Mouse (Mus musculus) cortical plate, adult 2 months (tissue): ENCODE results near the gene Kif13a. TPM values are rescaled to one million over a fixed set of nuclear protein-coding genes. Genes with fewer than 3 reads are reported as not detected.

Experiments used
- H3K27ac ChIP-seq: fragments of 200-500 bp; 2 replicates; pipeline ENCODE4 v1.5.1; 2012; ENCODE audit warnings: low read length, control low read depth, inconsistent platforms; ENCODE audit not compliant: insufficient read depth
- H3K4me1 ChIP-seq: fragments of 200-500 bp; 2 replicates; pipeline ENCODE4 v1.6.1; 2011; ENCODE audit warnings: low read length; ENCODE audit not compliant: control insufficient read depth, insufficient read depth
- H3K4me3 ChIP-seq: fragments of 200-500 bp; 2 replicates; pipeline ENCODE4 v1.5.1; 2011; ENCODE audit warnings: mild to moderate bottlenecking, low read length, control low read depth; ENCODE audit not compliant: insufficient read depth
- CTCF ChIP-seq: fragments of 200-500 bp; IDR thresholded peaks from 2 replicates; pipeline ENCODE4 v1.5.1; 2011; ENCODE audit warnings: mild to moderate bottlenecking, control low read depth, low read length; ENCODE audit not compliant: insufficient read depth; ENCODE audit errors: extremely low read depth
- POLR2A ChIP-seq: fragments of 200-500 bp; IDR thresholded peaks from 2 replicates; pipeline ENCODE4 v1.6.1; 2011; ENCODE audit warnings: mild to moderate bottlenecking, low read length, control low read depth; ENCODE audit not compliant: insufficient read depth; ENCODE audit errors: extremely low read depth
- polyA plus RNA-seq: library from polyadenylated mRNA; depleted of rRNA; stranded (reverse); fragments of >200 nt; gene quantifications from 2 replicates; pipeline ENCODE4 v1.2.3, GENCODE M21; 2012

The Kif13a gene
- polyA plus RNA-seq, 1 experiment = 16.0 TPM

GRCm38 (mm10) chr13:46884898-46885758, 44.5 kb downstream of the Kif13a start:
- no peak overlapping the region for H3K27ac ChIP-seq
- H3K4me1 ChIP-seq = 0 out of 2 replicates have a peak, but pooled peaks cover 2% of the 10 kb centered on the region
- H3K4me3 ChIP-seq = no peak overlapping the region
- no peak for TF ChIP-seq POLR2A
- TF ChIP-seq CTCF = no peak

GRCm38 (mm10) chr13:46883976-46884375, 45.7 kb downstream of the Kif13a start:
- Histone ChIP-seq H3K27ac (no peak overlapping the region), H3K4me3 (no peak overlapping the region), H3K4me1 (0 out of 2 replicates have a peak, but pooled peaks cover 2% of the 10 kb centered on the region)
- no peak for TF ChIP-seq POLR2A
- TF ChIP-seq CTCF = no peak

GRCm38 (mm10) chr13:46883381-46883780, 46.3 kb downstream of the Kif13a start:
- H3K27ac ChIP-seq = no peak overlapping the region
- H3K4me3 ChIP-seq = no peak overlapping the region
- H3K4me1 ChIP-seq = 0 out of 2 replicates have a peak, but pooled peaks cover 2% of the 10 kb centered on the region
- TF ChIP-seq POLR2A = no peak
- no peak for TF ChIP-seq CTCF

GRCm38 (mm10) chr13:46880736-46881135, 48.9 kb downstream of the Kif13a start:
- Histone ChIP-seq H3K27ac (no peak overlapping the region), H3K4me1 (0 out of 2 replicates have a peak, but pooled peaks cover 2% of the 10 kb centered on the region), H3K4me3 (no peak overlapping the region)
- TF ChIP-seq POLR2A (no peak), CTCF (no peak)

- Histone ChIP-seq H3K4me3 (no peak overlapping the region), H3K27ac (no peak overlapping the region), H3K4me1 (0 out of 2 replicates have a peak, but pooled peaks cover 2% of the 10 kb centered on the region)
- no peak for TF ChIP-seq POLR2A
- no peak for TF ChIP-seq CTCF
Measured at GRCm38 (mm10) chr13:46880243-46880642, 49.4 kb downstream of the Kif13a start.

GRCm38 (mm10) chr13:46877049-46877448, 52.6 kb downstream of the Kif13a start:
- Histone ChIP-seq H3K4me3 (no peak overlapping the region), H3K4me1 (no peaks in the 10 kb centered on the region; the same call in 1 of the 2 replicates), H3K27ac (no peak overlapping the region)
- TF ChIP-seq POLR2A = no peak
- TF ChIP-seq CTCF = no peak

- Histone ChIP-seq H3K27ac (no peak overlapping the region), H3K4me1 (no peaks in the 10 kb centered on the region; the same call in 1 of the 2 replicates), H3K4me3 (no peak overlapping the region)
- TF ChIP-seq CTCF (no peak), POLR2A (no peak)
Measured at GRCm38 (mm10) chr13:46875377-46875776, 54.3 kb downstream of the Kif13a start.

- no peak for TF ChIP-seq POLR2A
- Histone ChIP-seq H3K4me1 (no peaks in the 10 kb centered on the region; the same call in 1 of the 2 replicates), H3K4me3 (no peak overlapping the region), H3K27ac (no peak overlapping the region)
Measured at GRCm38 (mm10) chr13:46872732-46873131, 56.9 kb downstream of the Kif13a start.

GRCm38 (mm10) chr13:46872194-46872593, 57.5 kb downstream of the Kif13a start:
- Histone ChIP-seq H3K4me1 (no peaks in the 10 kb centered on the region; the same call in 1 of the 2 replicates), H3K4me3 (no peak overlapping the region), H3K27ac (no peak overlapping the region)
- TF ChIP-seq CTCF (no peak), POLR2A (no peak)

GRCm38 (mm10) chr13:46869464-46869863, 60.2 kb downstream of the Kif13a start:
- TF ChIP-seq POLR2A (no peak), CTCF (no peak)
- Histone ChIP-seq H3K4me3 (no peak overlapping the region), H3K4me1 (no peaks in the 10 kb centered on the region; the same call in 1 of the 2 replicates), H3K27ac (no peak overlapping the region)
